Comparison of ENCODE assay signal across 28 mouse cellular contexts in genomic region chr19:50366446-50366845, GRCm38 (mm10).
A peak's percentile ranks its signal among the peaks of the same experiment; 100 is the strongest.
DNase-seq lines count a peak whose midpoint lies in the region; ATAC-seq and TF ChIP-seq lines count a peak whose summit lies in the region.
"Had no signal": no experiment of that assay in that cellular context is flagged by ENCODE, and none has a peak within 500 bp of the region (broad histone marks: within the 10 kb centered on the region; RNA-seq: fewer than 3 reads in every experiment).

No protein-coding gene starts in this region.

- H3K36me3 ChIP-seq in embryonic facial prominence, embryonic 14.5 days (ENCODE audit: control insufficient read depth, insufficient read depth, low read length), result no peaks in the 10 kb centered on the region
- H3K36me3 ChIP-seq in embryonic facial prominence, embryonic 10.5 days (replicated peaks), result no peaks in the 10 kb centered on the region
- H3K36me3 ChIP-seq in hindbrain, postnatal 0 days (ENCODE audit: insufficient read depth, low read length), result no peaks in the 10 kb centered on the region
- no peaks in the 10 kb centered on the region for H3K36me3 ChIP-seq in hindbrain, embryonic 14.5 days (replicated peaks; ENCODE audit: control insufficient read depth, insufficient read depth)
- H3K36me3 ChIP-seq: embryonic facial prominence, embryonic 13.5 days; G1E; heart, embryonic 12.5 days; heart, embryonic 15.5 days; hindbrain, embryonic 10.5 days; hindbrain, embryonic 13.5 days had no signal

- H3K4me2 ChIP-seq in embryonic facial prominence, embryonic 14.5 days (ENCODE audit: low read depth, low read length), result no peak overlapping the region
- no peak overlapping the region for H3K4me2 ChIP-seq in hindbrain, postnatal 0 days (ENCODE audit: low read depth, low read length)
- H3K4me2 ChIP-seq in hindbrain, embryonic 14.5 days (replicated peaks), result no peak overlapping the region
- H3K4me2 ChIP-seq: embryonic facial prominence, embryonic 13.5 days; heart, embryonic 12.5 days; heart, embryonic 15.5 days; hindbrain, embryonic 13.5 days had no signal

- ATAC-seq in embryonic facial prominence, embryonic 14.5 days (ENCODE audit: low read depth), result no peak
- ATAC-seq in hindbrain, postnatal 0 days, result no peak
- ATAC-seq in hindbrain, embryonic 14.5 days (ENCODE audit: low FRiP score), result no peak
- ATAC-seq: forebrain, embryonic 16.5 days; intestine, postnatal 0 days had no signal

- H3K4me1 ChIP-seq in embryonic facial prominence, embryonic 14.5 days (ENCODE audit: control insufficient read depth, insufficient read depth, low read length), result no peaks in the 10 kb centered on the region
- H3K4me1 ChIP-seq in embryonic facial prominence, embryonic 10.5 days, result peaks cover 7% of the 10 kb centered on the region
- no peaks in the 10 kb centered on the region for H3K4me1 ChIP-seq in hindbrain, postnatal 0 days (ENCODE audit: insufficient read depth, low read length)
- H3K4me1 ChIP-seq in hindbrain, embryonic 14.5 days (replicated peaks; ENCODE audit: control insufficient read depth, insufficient read depth, low read length), result no peaks in the 10 kb centered on the region

- WGBS in embryonic facial prominence, embryonic 14.5 days, result 45% methylated on average over 3 of the region's 3 CpGs
- 45% methylated on average over 3 of the region's 3 CpGs for WGBS in embryonic facial prominence, embryonic 10.5 days
- WGBS in hindbrain, postnatal 0 days, result 49% methylated on average over 3 of the region's 3 CpGs
- WGBS in hindbrain, embryonic 14.5 days, result 65% methylated on average over 3 of the region's 3 CpGs

- no peak overlapping the region for H3K4me3 ChIP-seq in embryonic facial prominence, embryonic 14.5 days (ENCODE audit: low read depth, low read length)
- no peak overlapping the region for H3K4me3 ChIP-seq in embryonic facial prominence, embryonic 10.5 days
- no peak overlapping the region for H3K4me3 ChIP-seq in hindbrain, postnatal 0 days (ENCODE audit: low read length)
- no peak overlapping the region for H3K4me3 ChIP-seq in hindbrain, embryonic 14.5 days (replicated peaks; ENCODE audit: low read length)
- H3K4me3 ChIP-seq: embryonic facial prominence, embryonic 13.5 days; heart, embryonic 12.5 days; heart, embryonic 15.5 days; hindbrain, embryonic 10.5 days; hindbrain, embryonic 13.5 days had no signal

- H3K9me3 ChIP-seq in embryonic facial prominence, embryonic 14.5 days (ENCODE audit: control insufficient read depth, low read length), result no peaks in the 10 kb centered on the region
- H3K9me3 ChIP-seq in embryonic facial prominence, embryonic 10.5 days, result no peaks in the 10 kb centered on the region
- no peaks in the 10 kb centered on the region for H3K9me3 ChIP-seq in hindbrain, postnatal 0 days (ENCODE audit: low read length)
- H3K9me3 ChIP-seq in hindbrain, embryonic 14.5 days (ENCODE audit: control insufficient read depth, low read length), result no peaks in the 10 kb centered on the region
- H3K9me3 ChIP-seq: embryonic facial prominence, embryonic 13.5 days; heart, embryonic 12.5 days; heart, embryonic 15.5 days; hindbrain, embryonic 10.5 days; hindbrain, embryonic 13.5 days had no signal

- H3K27me3 ChIP-seq in embryonic facial prominence, embryonic 14.5 days (replicated peaks; ENCODE audit: control insufficient read depth, insufficient read depth, low read length), result no peaks in the 10 kb centered on the region
- H3K27me3 ChIP-seq in embryonic facial prominence, embryonic 10.5 days (replicated peaks; ENCODE audit: low read depth, poor library complexity, severe bottlenecking), result no peaks in the 10 kb centered on the region
- H3K27me3 ChIP-seq in hindbrain, postnatal 0 days (ENCODE audit: insufficient read depth, low read length), result no peaks in the 10 kb centered on the region
- no peaks in the 10 kb centered on the region for H3K27me3 ChIP-seq in hindbrain, embryonic 14.5 days (ENCODE audit: control insufficient read depth, insufficient read depth, low read length)
- H3K27me3 ChIP-seq: CH12.LX; embryonic facial prominence, embryonic 13.5 days; heart, embryonic 12.5 days; heart, embryonic 15.5 days; hindbrain, embryonic 13.5 days had no signal

- DNase-seq in embryonic facial prominence, embryonic 14.5 days (ENCODE audit: low spot score), result peak; percentile 56
- DNase-seq in embryonic facial prominence, embryonic 10.5 days (ENCODE audit: low spot score), result no peak
- peak; percentile 13 for DNase-seq in hindbrain, postnatal 0 days (ENCODE audit: low spot score)
- no peak for DNase-seq in hindbrain, embryonic 14.5 days (ENCODE audit: low spot score)
- peak; percentile 16 for DNase-seq in embryo, embryonic 11 days
- peak; percentile 92 for DNase-seq in retina, postnatal 1 day
- DNase-seq in adrenal gland, adult 2 months, result no peak
- no peak for DNase-seq in right cerebral cortex, postnatal 4 days
- DNase-seq: adrenal gland, adult 8-10 months; adrenal gland, postnatal 25 days; B cell, adult 2 months; cerebellum, adult 18-20 months; cerebellum, adult 9-10 months; cerebellum, postnatal 14 days; gastrocnemius, postnatal 25 days; heart, adult 18-20 months; heart, postnatal 10 days; heart, postnatal 36 days; kidney, adult 2 months had no signal

- TF ChIP-seq CTCF in hindbrain, postnatal 0 days (IDR thresholded peaks at IDR 0.05; ENCODE audit: low read depth), result no peak

- H3K9ac ChIP-seq in embryonic facial prominence, embryonic 14.5 days (ENCODE audit: low read depth, low read length), result no peak overlapping the region
- H3K9ac ChIP-seq in hindbrain, postnatal 0 days (replicated peaks; ENCODE audit: low read length), result no peak overlapping the region
- no peak overlapping the region for H3K9ac ChIP-seq in hindbrain, embryonic 14.5 days
- H3K9ac ChIP-seq: embryonic facial prominence, embryonic 13.5 days; heart, embryonic 12.5 days; heart, embryonic 15.5 days; hindbrain, embryonic 13.5 days had no signal

- H3K27ac ChIP-seq in embryonic facial prominence, embryonic 14.5 days (replicated peaks; ENCODE audit: low read depth, low read length), result no peak overlapping the region
- no peak overlapping the region for H3K27ac ChIP-seq in embryonic facial prominence, embryonic 10.5 days (replicated peaks)
- no peak overlapping the region for H3K27ac ChIP-seq in hindbrain, postnatal 0 days
- H3K27ac ChIP-seq in hindbrain, embryonic 14.5 days, result no peak overlapping the region
- H3K27ac ChIP-seq: embryonic facial prominence, embryonic 13.5 days; heart, embryonic 15.5 days; hindbrain, embryonic 10.5 days; hindbrain, embryonic 13.5 days had no signal

Comparison
In these comparisons a context has a peak if more than half of its experiments do, and no peak if none do; other contexts are left out.
1. DNase-seq: peak in embryonic facial prominence, embryonic 14.5 days (single experiment), hindbrain, postnatal 0 days (single experiment), embryo, embryonic 11 days (single experiment) and retina, postnatal 1 day (single experiment); none in embryonic facial prominence, embryonic 10.5 days (single experiment), hindbrain, embryonic 14.5 days (single experiment), adrenal gland, adult 2 months (single experiment) and right cerebral cortex, postnatal 4 days (single experiment).